Comparison of ENCODE assay signal across 10 mouse cellular contexts in the genomic region with DNA sequence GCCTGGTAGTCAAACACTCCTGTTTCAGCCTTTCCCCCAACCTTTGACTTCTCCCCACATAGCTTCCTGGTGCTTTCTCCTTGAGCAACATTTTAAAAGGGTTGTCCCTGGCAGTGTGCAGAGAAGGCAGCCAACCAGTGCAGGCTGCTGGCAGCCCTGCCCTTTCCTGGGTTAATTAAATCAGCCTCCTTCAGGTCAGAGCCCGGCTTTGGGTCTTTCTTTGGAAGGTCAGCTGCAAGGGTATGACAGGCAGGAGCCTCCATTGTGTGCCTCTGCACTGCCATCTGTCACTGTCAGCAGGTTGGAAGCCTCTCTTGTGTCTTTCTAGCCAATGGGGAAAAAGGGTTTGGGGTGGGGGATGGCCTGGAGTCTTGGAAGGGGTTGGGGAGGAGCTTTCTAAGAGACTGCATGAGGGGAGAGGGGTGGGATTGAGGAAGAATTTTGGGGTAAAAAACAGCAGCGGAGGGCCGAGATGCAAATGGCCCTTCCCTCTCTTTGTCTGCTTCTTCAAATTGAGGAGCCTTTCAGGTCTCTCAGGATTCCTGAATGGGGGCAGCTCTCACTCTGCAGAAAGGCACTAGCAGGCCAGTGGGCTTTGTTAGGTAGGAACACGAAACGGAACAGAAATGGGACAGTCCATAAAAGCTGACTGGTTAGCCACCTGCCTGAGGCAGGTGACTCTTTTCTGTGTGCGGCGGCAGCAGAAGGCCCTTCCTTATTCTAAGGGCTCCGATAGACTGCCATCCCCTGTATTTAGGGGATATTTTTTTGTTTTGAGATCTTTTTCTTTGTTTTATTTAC. TPM values are rescaled to one million over a fixed set of nuclear protein-coding genes. Genes with fewer than 3 reads are reported as not detected.
DNase-seq lines count a peak whose midpoint lies in the region; ATAC-seq and TF ChIP-seq lines count a peak whose summit lies in the region.
"Had no signal": no experiment of that assay in that cellular context is flagged by ENCODE, and none has a peak within 500 bp of the region (broad histone marks: within the 10 kb centered on the region; RNA-seq: fewer than 3 reads in every experiment).

No protein-coding gene starts in this region.

- H3K4me3 ChIP-seq in heart, embryonic 15.5 days: no peak overlapping the region
- no peak overlapping the region for H3K4me3 ChIP-seq in embryonic facial prominence, embryonic 12.5 days
- peak overlapping the region; percentile 39 for H3K4me3 ChIP-seq in kidney, adult 2 months (ENCODE audit: insufficient read depth, low read depth, low read length)
- H3K4me3 ChIP-seq: limb, embryonic 15.5 days had no signal

- H3K9ac ChIP-seq in heart, embryonic 15.5 days: 0 out of 2 replicates have a peak overlapping the region, but pooled peaks have one; percentile 23
- H3K9ac ChIP-seq in embryonic facial prominence, embryonic 12.5 days: no peak overlapping the region
- H3K9ac ChIP-seq: limb, embryonic 15.5 days had no signal

- H3K27me3 ChIP-seq in heart, embryonic 15.5 days: no peaks in the 10 kb centered on the region
- H3K27me3 ChIP-seq in embryonic facial prominence, embryonic 12.5 days: no peaks in the 10 kb centered on the region
- H3K27me3 ChIP-seq in kidney, adult 2 months (replicated peaks; ENCODE audit: control insufficient read depth, insufficient read depth, low read length): no peaks in the 10 kb centered on the region
- H3K27me3 ChIP-seq: limb, embryonic 15.5 days had no signal

- H3K4me2 ChIP-seq in heart, embryonic 15.5 days: peak overlapping the region; percentile 35
- peak overlapping the region; percentile 21 for H3K4me2 ChIP-seq in embryonic facial prominence, embryonic 12.5 days (replicated peaks)
- H3K4me2 ChIP-seq: limb, embryonic 15.5 days had no signal

- TF ChIP-seq CTCF in kidney, adult 2 months (conservative IDR thresholded peaks at IDR 0.05; ENCODE audit: insufficient read depth, insufficient read length, low read depth, low read length): no peak

- TF ChIP-seq POLR2A in kidney, adult 2 months (IDR thresholded peaks at IDR 0.05; ENCODE audit: low read depth, low read length): no peak

- WGBS in heart, embryonic 15.5 days: 45% methylated on average over 8 of the region's 8 CpGs
- 20% methylated on average over 8 of the region's 8 CpGs for WGBS in embryonic facial prominence, embryonic 12.5 days
- WGBS in kidney, adult 2 months: 49% methylated on average over 8 of the region's 8 CpGs

- H3K4me1 ChIP-seq in heart, embryonic 15.5 days (replicated peaks): peaks cover 57% of the 10 kb centered on the region
- H3K4me1 ChIP-seq in embryonic facial prominence, embryonic 12.5 days: peaks cover 40% of the 10 kb centered on the region
- H3K4me1 ChIP-seq in kidney, adult 2 months (ENCODE audit: control insufficient read depth, insufficient read depth, low read length): peaks cover 8% of the 10 kb centered on the region; the same call in 1 of the 2 replicates

- no peak for DNase-seq in heart, postnatal 10 days
- peak; percentile 95 for DNase-seq in kidney, adult 2 months
- peak; percentile 27 for DNase-seq in lung, postnatal 14 days
- peak; percentile 81 for DNase-seq in yolk sac, embryonic 10.5 days (ENCODE audit: low spot score)
- no peak for DNase-seq in ovary, postnatal 14 days (ENCODE audit: low spot score)
- no peak for DNase-seq in spleen, postnatal 36 days (ENCODE audit: low spot score in 2 of 2)

- 0 out of 2 replicates have a peak, but pooled peaks have one; percentile 25 for ATAC-seq in heart, embryonic 15.5 days (replicated peaks; ENCODE audit: insufficient number of reproducible peaks, insufficient read depth, low FRiP score, low read depth)
- ATAC-seq in embryonic facial prominence, embryonic 12.5 days (ENCODE audit: insufficient number of reproducible peaks, insufficient read depth, low FRiP score, low TSS enrichment): peak; percentile 73

- intact Hi-C loops in heart, postnatal 10 days (cut with DNase I): no loop called here

- H3K9me3 ChIP-seq in heart, embryonic 15.5 days (replicated peaks): no peaks in the 10 kb centered on the region
- H3K9me3 ChIP-seq in embryonic facial prominence, embryonic 12.5 days: no peaks in the 10 kb centered on the region
- H3K9me3 ChIP-seq: G1E; limb, embryonic 15.5 days had no signal

- peak overlapping the region; percentile 62 for H3K27ac ChIP-seq in heart, embryonic 15.5 days
- peak overlapping the region; percentile 70 for H3K27ac ChIP-seq in embryonic facial prominence, embryonic 12.5 days
- peak overlapping the region; percentile 65 for H3K27ac ChIP-seq in kidney, adult 2 months (ENCODE audit: insufficient read depth, low read depth, low read length)
- H3K27ac ChIP-seq: limb, embryonic 15.5 days had no signal

- H3K36me3 ChIP-seq in heart, embryonic 15.5 days: no peaks in the 10 kb centered on the region
- no peaks in the 10 kb centered on the region for H3K36me3 ChIP-seq in embryonic facial prominence, embryonic 12.5 days
- no peaks in the 10 kb centered on the region for H3K36me3 ChIP-seq in kidney, adult 2 months (ENCODE audit: control insufficient read depth, insufficient read depth, low read length)
- H3K36me3 ChIP-seq: limb, embryonic 15.5 days had no signal

RNA-seq across cellular contexts. Expression of a gene that starts 6.4 kb away (rescaled TPM):
- polyA plus RNA-seq in heart, embryonic 15.5 days (2015; fragmentation: Nextera tagmentation; extraction: Ambion mirVana): 41.2 and 44.3 TPM in 2 replicates
- total RNA-seq in heart, postnatal 10 days (2021): 10 to 100 TPM; 30.1 to 31.4 TPM
- 51.7 and 55.0 TPM in 2 replicates for polyA plus RNA-seq in embryonic facial prominence, embryonic 12.5 days (2016; fragmentation: Nextera tagmentation; extraction: Ambion mirVana)
- polyA plus RNA-seq in kidney, adult 2 months (2012; rRNA removed): 6.7 and 6.9 TPM in 2 replicates

Comparison
In these comparisons a context has a peak if more than half of its experiments do, and no peak if none do; other contexts are left out.
1. DNase-seq: peak in kidney, adult 2 months (single experiment), lung, postnatal 14 days (single experiment) and yolk sac, embryonic 10.5 days (single experiment); none in heart, postnatal 10 days (0 of 2), ovary, postnatal 14 days (single experiment) and spleen, postnatal 36 days (0 of 2).
2. Peak in every context shown above with its lines, with median percentiles within 50 percentile points of each other: H3K27ac ChIP-seq.